Mouse (Mus musculus) megakaryocyte, adult 5-6 weeks (primary cell): Measurements from ENCODE around the gene Muc1. TPM values are rescaled to one million over a fixed set of nuclear protein-coding genes. Genes with fewer than 3 reads are reported as not detected.

Experiments used
- ATAC-seq: 2 replicates; pipeline ENCODE4 v1.8.0; 2016; ENCODE audit warnings: mild to moderate bottlenecking, inconsistent platforms; ENCODE audit not compliant: poor library complexity, severe bottlenecking
- total RNA-seq, 2 experiments: library from RNA; stranded (forward) in 1 of 2; stranded (reverse) in 1 of 2; fragments of 153-499, 151-499 nt in 1 of 2; fragments of 221-1000, 200-1000 nt in 1 of 2; gene quantifications; 2 replicates each; pipeline versions ENCODE4 v1.2.3 to v1.2.4; 2015 to 2017

The Muc1 gene
- total RNA-seq, 2 experiments from 2014 or later = 0.18 to 0.58 TPM

DNA sequence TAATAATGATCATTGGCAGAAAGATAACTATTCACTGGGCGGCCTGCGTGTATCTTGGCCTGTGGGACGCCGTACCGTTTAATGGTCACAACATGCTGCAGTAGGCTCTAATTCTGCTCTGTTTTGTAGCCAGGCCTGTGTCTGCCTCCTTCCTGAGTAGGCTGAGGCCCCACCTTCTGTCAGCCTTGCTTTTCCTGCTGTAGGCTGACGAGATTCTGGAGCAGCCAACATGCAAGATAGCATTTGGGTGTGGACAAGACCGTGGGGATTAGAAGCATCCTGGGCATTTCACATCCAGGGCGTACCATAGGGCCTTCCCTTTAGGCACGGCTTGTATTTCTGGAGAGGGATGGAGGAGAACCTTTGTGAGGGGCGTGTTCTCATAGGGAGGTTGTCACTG, 33.6 kb downstream of the Muc1 start:
- no peak for ATAC-seq

GRCm38 (mm10) chr3:89266439-89266893, 37.6 kb downstream of the Muc1 start:
- peak; percentile 90 for ATAC-seq

- ATAC-seq = no peak
Measured at GRCm38 (mm10) chr3:89268916-89269315, 40.1 kb downstream of the Muc1 start.

- peak; percentile 85 for ATAC-seq
Measured at GRCm38 (mm10) chr3:89270051-89270755, 41.3 kb downstream of the Muc1 start, which contains the start of gene Slc50a1. Gene Slc50a1 (minus strand): TSS chr3:89270570.

DNA sequence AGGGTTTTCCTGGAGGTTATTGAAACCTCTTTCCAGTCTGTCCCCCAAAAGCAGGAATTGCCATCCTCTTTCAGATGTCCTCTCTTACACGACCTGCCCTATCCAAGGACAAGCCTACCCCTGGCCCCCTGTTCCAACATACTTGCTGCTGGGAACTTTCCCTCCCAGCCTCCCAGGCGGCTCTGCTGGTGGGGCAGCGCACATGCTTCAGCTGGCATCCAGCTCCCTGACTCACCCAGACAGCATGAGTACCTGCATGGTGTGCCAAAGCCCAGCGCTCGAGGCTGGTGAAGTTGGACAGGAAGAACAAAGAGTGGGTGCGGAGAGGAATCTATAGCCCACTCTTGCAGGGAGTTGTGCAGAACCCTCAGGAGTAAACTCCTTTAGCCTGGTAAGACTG, 42.0 kb downstream of the Muc1 start:
- no peak for ATAC-seq

DNA sequence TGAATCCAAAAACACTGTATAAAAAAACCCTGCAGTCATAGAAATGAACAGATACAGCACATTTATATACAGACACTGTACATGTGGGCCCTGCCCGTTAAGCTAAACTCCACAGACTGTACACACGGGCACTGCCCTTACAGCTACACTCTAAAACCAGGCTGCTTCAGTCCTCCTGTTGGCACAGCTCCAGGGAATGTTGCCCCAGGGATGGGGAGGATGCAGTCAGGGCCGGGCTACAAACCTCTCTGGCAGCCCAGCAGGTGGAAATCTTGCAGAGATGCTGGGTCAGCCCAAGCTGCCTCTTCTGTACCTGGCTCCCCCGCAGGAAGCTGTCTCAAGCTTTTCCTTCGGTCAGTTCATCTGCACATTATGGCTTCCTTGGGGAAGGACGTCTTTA, 42.9 kb downstream of the Muc1 start:
- ATAC-seq = no peak

- ATAC-seq = no peak
Measured at GRCm38 (mm10) chr3:89276061-89276460, 47.2 kb downstream of the Muc1 start.

DNA sequence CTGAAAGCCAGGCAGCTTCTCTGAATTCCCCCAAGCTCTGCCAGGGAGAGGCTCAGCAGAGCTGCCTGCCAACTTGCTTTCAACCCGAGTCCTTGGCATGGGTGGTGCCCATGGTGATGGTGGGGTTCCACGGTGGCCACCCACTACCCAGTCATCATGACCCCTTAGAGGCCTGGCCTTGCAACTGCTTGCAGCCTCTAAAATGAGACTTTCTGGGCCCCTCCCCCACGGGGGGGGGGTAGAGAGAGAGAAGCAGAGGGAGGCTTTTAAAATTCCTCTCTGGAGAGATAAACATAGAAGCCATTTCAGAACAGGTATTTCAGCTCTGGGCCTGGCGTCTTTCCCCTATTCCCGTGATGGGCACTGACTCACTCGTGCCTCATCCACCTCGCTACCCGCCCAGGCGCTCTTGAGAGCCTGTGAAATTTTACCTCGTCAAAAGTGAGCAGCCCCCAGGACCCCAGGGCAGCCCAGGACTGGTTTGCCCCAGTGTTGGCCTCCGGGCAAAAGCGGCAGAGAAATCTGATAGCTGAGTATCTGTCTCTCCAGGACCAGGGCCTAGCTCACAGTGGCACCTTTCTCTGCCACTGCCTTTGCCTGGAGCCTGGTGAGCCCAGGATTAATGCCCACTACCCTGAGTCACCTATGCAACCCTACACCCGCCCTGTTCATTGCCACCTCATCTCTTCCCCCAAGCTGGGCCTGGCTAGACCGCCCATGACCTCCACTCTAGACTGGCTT, 48.6 kb downstream of the Muc1 start:
- ATAC-seq = no peak

DNA sequence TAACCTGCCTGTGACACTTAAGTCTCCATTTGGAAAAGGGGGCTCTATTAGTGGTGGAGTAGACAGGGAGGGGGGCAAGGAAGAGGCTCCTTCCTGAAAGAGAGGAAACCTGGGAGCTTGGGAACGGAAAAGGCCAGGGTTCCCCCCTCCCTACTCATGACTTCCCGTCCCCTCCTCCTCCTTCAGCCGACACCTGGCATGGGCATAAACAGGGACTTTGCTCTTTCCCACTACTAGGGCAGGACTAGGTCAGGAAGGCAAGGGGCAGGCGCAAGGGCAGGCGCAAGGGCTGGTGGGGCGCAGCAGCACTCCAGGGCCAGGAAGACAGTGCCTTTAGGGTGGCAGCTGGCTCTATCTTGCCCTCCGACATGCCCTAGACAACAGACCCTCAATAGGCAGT, 49.2 kb downstream of the Muc1 start:
- ATAC-seq = no peak

- ATAC-seq = no peak
Measured at GRCm38 (mm10) chr3:89278643-89279042, 49.8 kb downstream of the Muc1 start.

- peak; percentile 55 for ATAC-seq
Measured at GRCm38 (mm10) chr3:89279153-89279890, 50.5 kb downstream of the Muc1 start.

GRCm38 (mm10) chr3:89280050-89280605, 51.3 kb downstream of the Muc1 start:
- no peak for ATAC-seq

GRCm38 (mm10) chr3:89280606-89281511, 52.0 kb downstream of the Muc1 start, which contains the start of gene Efna1:
Gene Efna1 (minus strand): TSS chr3:89281142.
- 0 out of 2 replicates have a peak, but pooled peaks have one; percentile 12 for ATAC-seq

GRCm38 (mm10) chr3:89281579-89282290, 52.9 kb downstream of the Muc1 start:
- peak; percentile 84 for ATAC-seq

GRCm38 (mm10) chr3:89282291-89282643, 53.4 kb downstream of the Muc1 start:
- no peak for ATAC-seq
